Mouse (Mus musculus): ENCODE measurements around the gene Ssb.

- TF ChIP-seq GATA1 (IDR thresholded peaks at IDR 0.05; ENCODE audit: borderline replicate concordance, low read length) (no peak), FLI1 (IDR thresholded peaks at IDR 0.05; ENCODE audit: low read length) (no peak)
Observed at GRCm38 (mm10) chr2:69840261-69840660, 21.1 kb upstream of the Ssb start.

Data from megakaryocyte, embryonic 14.5 days (primary cell).